Mouse (Mus musculus): Measurements from ENCODE around the gene Casc1. TPM values are rescaled to one million over a fixed set of nuclear protein-coding genes. Genes with fewer than 3 reads are reported as not detected.

Gene Casc1
- polyA plus RNA-seq, 2 experiments: 0.09 to 0.19 TPM

DNA sequence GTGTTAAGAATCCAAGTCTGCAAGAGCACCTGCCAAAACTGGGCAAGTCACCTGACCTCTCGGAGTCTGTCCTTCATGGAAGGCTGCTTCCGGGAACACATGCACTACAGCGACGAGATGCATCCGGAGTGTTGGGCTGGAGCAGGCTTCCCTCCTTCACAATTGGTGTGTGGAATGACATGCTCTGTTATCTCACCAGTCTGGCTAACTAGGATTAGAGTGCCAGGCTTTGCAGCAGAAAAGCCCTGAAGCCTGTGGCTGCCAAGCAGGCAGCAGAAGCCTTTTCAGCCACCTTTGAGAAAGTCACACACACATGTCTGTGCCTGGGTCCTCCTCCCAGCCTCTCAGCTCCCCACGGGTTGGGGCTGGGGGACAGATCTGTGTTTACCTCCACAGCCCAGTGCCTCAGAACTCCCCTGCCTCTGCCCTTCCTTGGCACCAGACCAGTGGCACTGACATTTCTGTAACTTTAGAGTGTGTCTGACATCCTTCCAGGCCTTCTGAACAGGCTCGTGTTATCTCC is 85.2 kb downstream of the Casc1 start:
- TF ChIP-seq CTCF (IDR thresholded peaks at IDR 0.05; ENCODE audit: low read depth): no peak
- TF ChIP-seq EP300 (IDR thresholded peaks at IDR 0.05; ENCODE audit: low read depth): no peak
- no peak overlapping the region for H3K4me2 ChIP-seq (ENCODE audit: low read depth)
- no peak for DNase-seq (ENCODE audit: low read depth in 3 of 3, low spot score in 3 of 3)
- peaks cover 6 to 36% of the 10 kb centered on the region in 2 experiments for H3K4me1 ChIP-seq (replicated peaks; ENCODE audit: control insufficient read depth in 2 of 2, insufficient read depth in 2 of 2, low read length in 1 of 2)
- no peaks in the 10 kb centered on the region for H3K36me3 ChIP-seq (replicated peaks; ENCODE audit: control insufficient read depth, insufficient read depth, low read depth)
- no peak overlapping the region for H3K27ac ChIP-seq
- no peak overlapping the region for H3K9ac ChIP-seq (replicated peaks)
- no peaks in the 10 kb centered on the region for H3K27me3 ChIP-seq (ENCODE audit: control insufficient read depth, insufficient read depth, low read length)
- ATAC-seq (ENCODE audit: insufficient read depth): no peak
- H3K9me3 ChIP-seq (ENCODE audit: control insufficient read depth, low read length): no peaks in the 10 kb centered on the region
- no peak overlapping the region for H3K4me3 ChIP-seq (ENCODE audit: insufficient read depth in 1 of 2, low read depth in 2 of 2, low read length in 2 of 2)
- WGBS (ENCODE audit: insufficient replicate concordance): 36% methylated on average over 7 of the region's 7 CpGs

Other genes with a start within 250 kb of the Casc1 start
- 0.06 and 0.13 TPM in 2 replicates for gene Bcat1, start 134.8 kb downstream of the Casc1 start, polyA plus RNA-seq (2012; rRNA removed)
- 0.35 and 0.51 TPM in 2 replicates for gene Bcat1, start 134.8 kb downstream of the Casc1 start, polyA plus RNA-seq (2014; fragmentation: Nextera tagmentation; extraction: Ambion mirVana)
- gene Lrmp, start 95.4 kb downstream of the Casc1 start, polyA plus RNA-seq (2012; rRNA removed): 8.3 and 10.9 TPM in 2 replicates
- 7.3 and 9.8 TPM in 2 replicates for gene Lrmp, start 95.4 kb downstream of the Casc1 start, polyA plus RNA-seq (2014; fragmentation: Nextera tagmentation; extraction: Ambion mirVana)
- 5.2 and 7.2 TPM in 2 replicates for gene Etfrf1, start 129 bp upstream of the Casc1 start, polyA plus RNA-seq (2012; rRNA removed)
- gene Etfrf1, start 129 bp upstream of the Casc1 start, polyA plus RNA-seq (2014; fragmentation: Nextera tagmentation; extraction: Ambion mirVana): 12.3 and 13.3 TPM in 2 replicates
- 12.1 and 17.8 TPM in 2 replicates for gene Kras, start 39.2 kb upstream of the Casc1 start, polyA plus RNA-seq (2012; rRNA removed)
- gene Kras, start 39.2 kb upstream of the Casc1 start, polyA plus RNA-seq (2014; fragmentation: Nextera tagmentation; extraction: Ambion mirVana): 47.0 and 52.2 TPM in 2 replicates

All from liver, embryonic 14.5 days (tissue).